Mouse (Mus musculus): ENCODE results near the gene Arsb. TPM values are rescaled to one million over a fixed set of nuclear protein-coding genes. Genes with fewer than 3 reads are reported as not detected.

Arsb gene
- total and polyA plus RNA-seq, 2 experiments = 7.3 to 19.1 TPM

- no peaks in the 10 kb centered on the region for H3K36me3 ChIP-seq (ENCODE audit: control insufficient read depth, insufficient read depth, low read length)
- no peak overlapping the region for H3K9ac ChIP-seq (ENCODE audit: low read depth, low read length)
- H3K27ac ChIP-seq (replicated peaks; ENCODE audit: insufficient read depth, low read depth, low read length) = peak overlapping the region; percentile 7; the same call in 1 of the 2 replicates
- peaks cover 5% of the 10 kb centered on the region for H3K4me1 ChIP-seq (ENCODE audit: control insufficient read depth, insufficient read depth, low read length)
- H3K4me3 ChIP-seq (ENCODE audit: insufficient read depth, low read depth, low read length) = no peak overlapping the region
- TF ChIP-seq POLR2A (IDR thresholded peaks at IDR 0.05; ENCODE audit: extremely low read depth, insufficient read depth, low read length) (no peak), CTCF (IDR thresholded peaks at IDR 0.05; ENCODE audit: low read depth, low read length) (no peak)
- no peaks in the 10 kb centered on the region for H3K79me2 ChIP-seq (ENCODE audit: control insufficient read depth, insufficient read depth, low read length)
- no peaks in the 10 kb centered on the region for H3K27me3 ChIP-seq (ENCODE audit: control insufficient read depth, insufficient read depth, low read length)
- DNase-seq (ENCODE audit: extremely low read depth, low read depth, low spot score) = peak; percentile 12
- 17% methylated on average over 9 of the region's 9 CpGs for whole genome bisulfite sequencing
These were observed 179.6 kb downstream of the Arsb start for GRCm38 (mm10) chr13:93950996-93951395.

- DNase-seq (ENCODE audit: extremely low read depth, low read depth, low spot score) = no peak
- 50% methylated on average over 6 of the region's 6 CpGs for WGBS
- H3K79me2 ChIP-seq (ENCODE audit: control insufficient read depth, insufficient read depth, low read length) = no peaks in the 10 kb centered on the region
These were observed 180.1 kb downstream of the Arsb start for GRCm38 (mm10) chr13:93951555-93951954.

GRCm38 (mm10) chr13:93952466-93952865 lies 181.0 kb downstream of the Arsb start:
- H3K36me3 ChIP-seq (ENCODE audit: control insufficient read depth, insufficient read depth, low read length) = no peaks in the 10 kb centered on the region
- TF ChIP-seq CTCF (IDR thresholded peaks at IDR 0.05; ENCODE audit: low read depth, low read length) (no peak), POLR2A (IDR thresholded peaks at IDR 0.05; ENCODE audit: extremely low read depth, insufficient read depth, low read length) (no peak)
- DNase-seq (ENCODE audit: extremely low read depth, low read depth, low spot score) = no peak
- peaks cover 5% of the 10 kb centered on the region for H3K4me1 ChIP-seq (ENCODE audit: control insufficient read depth, insufficient read depth, low read length)
- H3K79me2 ChIP-seq (ENCODE audit: control insufficient read depth, insufficient read depth, low read length) = no peaks in the 10 kb centered on the region
- 92% methylated on average over 4 of the region's 4 CpGs for WGBS
- no peaks in the 10 kb centered on the region for H3K27me3 ChIP-seq (ENCODE audit: control insufficient read depth, insufficient read depth, low read length)
- H3K27ac ChIP-seq (replicated peaks; ENCODE audit: insufficient read depth, low read depth, low read length) = no peak overlapping the region
- H3K4me3 ChIP-seq (ENCODE audit: insufficient read depth, low read depth, low read length) = no peak overlapping the region
- H3K9ac ChIP-seq (ENCODE audit: low read depth, low read length) = no peak overlapping the region

More at GRCm38 (mm10) chr13:93951555-93951954, 180.1 kb downstream of the Arsb start:
- Histone ChIP-seq H3K4me3 (ENCODE audit: insufficient read depth, low read depth, low read length) (no peak overlapping the region), H3K27ac (replicated peaks; ENCODE audit: insufficient read depth, low read depth, low read length) (0 out of 2 replicates have a peak overlapping the region, but pooled peaks have one; percentile 7), H3K4me1 (ENCODE audit: control insufficient read depth, insufficient read depth, low read length) (peaks cover 5% of the 10 kb centered on the region), H3K27me3 (ENCODE audit: control insufficient read depth, insufficient read depth, low read length) (no peaks in the 10 kb centered on the region), H3K36me3 (ENCODE audit: control insufficient read depth, insufficient read depth, low read length) (no peaks in the 10 kb centered on the region), H3K9ac (ENCODE audit: low read depth, low read length) (no peak overlapping the region)
- TF ChIP-seq CTCF (IDR thresholded peaks at IDR 0.05; ENCODE audit: low read depth, low read length) (no peak), POLR2A (IDR thresholded peaks at IDR 0.05; ENCODE audit: extremely low read depth, insufficient read depth, low read length) (no peak)

- no peaks in the 10 kb centered on the region for H3K4me1 ChIP-seq (ENCODE audit: control insufficient read depth, insufficient read depth, low read length)
- no peak overlapping the region for H3K27ac ChIP-seq (replicated peaks; ENCODE audit: insufficient read depth, low read depth, low read length)
- no peaks in the 10 kb centered on the region for H3K27me3 ChIP-seq (ENCODE audit: control insufficient read depth, insufficient read depth, low read length)
- no peaks in the 10 kb centered on the region for H3K36me3 ChIP-seq (ENCODE audit: control insufficient read depth, insufficient read depth, low read length)
- H3K4me3 ChIP-seq (ENCODE audit: insufficient read depth, low read depth, low read length) = no peak overlapping the region
- H3K9ac ChIP-seq (ENCODE audit: low read depth, low read length) = no peak overlapping the region
- no peak for DNase-seq (ENCODE audit: extremely low read depth, low read depth, low spot score)
- TF ChIP-seq POLR2A (IDR thresholded peaks at IDR 0.05; ENCODE audit: extremely low read depth, insufficient read depth, low read length) (no peak), CTCF (IDR thresholded peaks at IDR 0.05; ENCODE audit: low read depth, low read length) (no peak)
- 86% methylated on average over 8 of the region's 8 CpGs for WGBS
- H3K79me2 ChIP-seq (ENCODE audit: control insufficient read depth, insufficient read depth, low read length) = no peaks in the 10 kb centered on the region
These were observed 186.5 kb downstream of the Arsb start for GRCm38 (mm10) chr13:93957907-93958306.

GRCm38 (mm10) chr13:93966271-93966670 lies 194.8 kb downstream of the Arsb start:
- no peak for DNase-seq (ENCODE audit: extremely low read depth, low read depth, low spot score)
- H3K27me3 ChIP-seq (ENCODE audit: control insufficient read depth, insufficient read depth, low read length) = no peaks in the 10 kb centered on the region
- H3K9ac ChIP-seq (ENCODE audit: low read depth, low read length) = no peak overlapping the region
- H3K4me3 ChIP-seq (ENCODE audit: insufficient read depth, low read depth, low read length) = no peak overlapping the region
- H3K4me1 ChIP-seq (ENCODE audit: control insufficient read depth, insufficient read depth, low read length) = no peaks in the 10 kb centered on the region
- no peaks in the 10 kb centered on the region for H3K36me3 ChIP-seq (ENCODE audit: control insufficient read depth, insufficient read depth, low read length)
- H3K27ac ChIP-seq (replicated peaks; ENCODE audit: insufficient read depth, low read depth, low read length) = no peak overlapping the region
- no peak for TF ChIP-seq CTCF (IDR thresholded peaks at IDR 0.05; ENCODE audit: low read depth, low read length)
- no peak for TF ChIP-seq POLR2A (IDR thresholded peaks at IDR 0.05; ENCODE audit: extremely low read depth, insufficient read depth, low read length)
- no peaks in the 10 kb centered on the region for H3K79me2 ChIP-seq (ENCODE audit: control insufficient read depth, insufficient read depth, low read length)

- H3K9ac ChIP-seq (ENCODE audit: low read depth, low read length) = no peak overlapping the region
- H3K4me1 ChIP-seq (ENCODE audit: control insufficient read depth, insufficient read depth, low read length) = no peaks in the 10 kb centered on the region
- no peaks in the 10 kb centered on the region for H3K79me2 ChIP-seq (ENCODE audit: control insufficient read depth, insufficient read depth, low read length)
- WGBS = 70% methylated on average over 9 of the region's 9 CpGs
- TF ChIP-seq POLR2A (IDR thresholded peaks at IDR 0.05; ENCODE audit: extremely low read depth, insufficient read depth, low read length) = no peak
- no peak for TF ChIP-seq CTCF (IDR thresholded peaks at IDR 0.05; ENCODE audit: low read depth, low read length)
- H3K27ac ChIP-seq (replicated peaks; ENCODE audit: insufficient read depth, low read depth, low read length) = no peak overlapping the region
- H3K4me3 ChIP-seq (ENCODE audit: insufficient read depth, low read depth, low read length) = no peak overlapping the region
- no peaks in the 10 kb centered on the region for H3K27me3 ChIP-seq (ENCODE audit: control insufficient read depth, insufficient read depth, low read length)
- no peak for DNase-seq (ENCODE audit: extremely low read depth, low read depth, low spot score)
- no peaks in the 10 kb centered on the region for H3K36me3 ChIP-seq (ENCODE audit: control insufficient read depth, insufficient read depth, low read length)
These were observed 195.7 kb downstream of the Arsb start for GRCm38 (mm10) chr13:93967138-93967537.
